Mouse (Mus musculus): ENCODE measurements around the gene Pdcd5. TPM values are rescaled to one million over a fixed set of nuclear protein-coding genes. Genes with fewer than 3 reads are reported as not detected.
A peak's percentile ranks its signal among the peaks of the same experiment; 100 is the strongest.

Pdcd5 gene
- total RNA-seq, 2 experiments from 2014 or later: 110 to 114 TPM

- DNase-seq: no peak
- intact Hi-C loops (cut with DNase I): no loop called here
Observed at GRCm38 (mm10) chr7:35648239-35649069, 1.1 kb upstream of the Pdcd5 start.

- DNase-seq: peak; percentile 14
- intact Hi-C loops (cut with DNase I): no loop called here
Observed at GRCm38 (mm10) chr7:35646317-35647081, 822 bp downstream of the Pdcd5 start.

- intact Hi-C loops (cut with DNase I): no loop called here
- no peak for DNase-seq
Observed at GRCm38 (mm10) chr7:35640072-35640471, 7.2 kb downstream of the Pdcd5 start.

- intact Hi-C loops (cut with DNase I): loop anchor here (10.0 kb wide), 1 partner anchor 82 kb away; the partner anchor contains the start of gene Nudt19
- no peak for DNase-seq
Observed at GRCm38 (mm10) chr7:35636874-35637273, 10.4 kb downstream of the Pdcd5 start.

GRCm38 (mm10) chr7:35636229-35636628 lies 11.1 kb downstream of the Pdcd5 start:
- intact Hi-C loops (cut with DNase I): loop anchor here (10.0 kb wide), 1 partner anchor 81 kb away; the partner anchor contains the start of gene Nudt19
- DNase-seq: peak; percentile 43

- peak; percentile 28 for DNase-seq
Observed at GRCm38 (mm10) chr7:35628496-35628895, 18.8 kb downstream of the Pdcd5 start.

GRCm38 (mm10) chr7:35627371-35627770 lies 19.9 kb downstream of the Pdcd5 start:
- no peak for DNase-seq
- intact Hi-C loops (cut with DNase I): no loop called here

More at GRCm38 (mm10) chr7:35628496-35628895, 18.8 kb downstream of the Pdcd5 start:
- intact Hi-C loops (cut with DNase I): no loop called here

GRCm38 (mm10) chr7:35626038-35626437 lies 21.3 kb downstream of the Pdcd5 start:
- intact Hi-C loops (cut with DNase I): no loop called here
- DNase-seq: no peak

- intact Hi-C loops (cut with DNase I): no loop called here
- no peak for DNase-seq
Observed at GRCm38 (mm10) chr7:35622626-35623025, 24.7 kb downstream of the Pdcd5 start.

GRCm38 (mm10) chr7:35617513-35617912 lies 29.8 kb downstream of the Pdcd5 start:
- DNase-seq: no peak
- intact Hi-C loops (cut with DNase I): no loop called here

- DNase-seq: no peak
- intact Hi-C loops (cut with DNase I): no loop called here
Observed at GRCm38 (mm10) chr7:35609245-35609644, 38.1 kb downstream of the Pdcd5 start.

- intact Hi-C loops (cut with DNase I): no loop called here
- DNase-seq: no peak
Observed at GRCm38 (mm10) chr7:35606816-35607215, 40.5 kb downstream of the Pdcd5 start.

- no peak for DNase-seq
- intact Hi-C loops (cut with DNase I): no loop called here
Observed at GRCm38 (mm10) chr7:35602766-35603165, 44.6 kb downstream of the Pdcd5 start.

GRCm38 (mm10) chr7:35601106-35601505 lies 46.2 kb downstream of the Pdcd5 start:
- DNase-seq: no peak
- intact Hi-C loops (cut with DNase I): no loop called here

- DNase-seq: no peak
- intact Hi-C loops (cut with DNase I): no loop called here
Observed at GRCm38 (mm10) chr7:35600031-35600430, 47.3 kb downstream of the Pdcd5 start.

GRCm38 (mm10) chr7:35599492-35599891 lies 47.8 kb downstream of the Pdcd5 start:
- intact Hi-C loops (cut with DNase I): no loop called here
- DNase-seq: no peak

GRCm38 (mm10) chr7:35594311-35594710 lies 53.0 kb downstream of the Pdcd5 start:
- no peak for DNase-seq
- intact Hi-C loops (cut with DNase I): no loop called here

Other genes with a start within 250 kb of the Pdcd5 start
- gene Slc7a9, start 198.7 kb downstream of the Pdcd5 start, total RNA-seq (2021): not detected
- under 1 TPM; 0.38 to 0.66 TPM for gene Tdrd12, start 109.8 kb downstream of the Pdcd5 start, total RNA-seq (2021)
- 10 to 100 TPM; 59.2 to 60.1 TPM for gene Nudt19, start 91.2 kb downstream of the Pdcd5 start, total RNA-seq (2021)
- 1 to 10 TPM; 2.3 to 2.6 TPM for gene Rgs9bp, start 61.9 kb downstream of the Pdcd5 start, total RNA-seq (2021)
- 10 to 100 TPM; 56.1 to 63.3 TPM for gene Ankrd27, start 61.3 kb downstream of the Pdcd5 start, total RNA-seq (2021)
- gene Dpy19l3, start 106.9 kb upstream of the Pdcd5 start, total RNA-seq (2021): 10 to 100 TPM; 61.0 to 65.0 TPM
- 10 to 100 TPM; 34.3 to 36.5 TPM for gene Zfp507, start 155.5 kb upstream of the Pdcd5 start, total RNA-seq (2021)

Measured in left cerebral cortex, postnatal 4 days (tissue).